Mouse (Mus musculus) monocyte, adult 5-6 weeks (primary cell): ENCODE results near the gene Ndufb2. TPM values are rescaled to one million over a fixed set of nuclear protein-coding genes. Genes with fewer than 3 reads are reported as not detected.

Experiments used
- ATAC-seq: fragments of 153-309, 156-312 bp; replicated peaks from 2 replicates; pipeline ENCODE4 v1.8.0; 2017; ENCODE audit warnings: mild to moderate bottlenecking; ENCODE audit not compliant: low TSS enrichment, insufficient number of reproducible peaks, severe bottlenecking, poor library complexity, low FRiP score
- total RNA-seq: library from RNA; stranded (forward); fragments of 200-1000, 200-491, 200-594 nt; gene quantifications from 3 replicates; pipeline ENCODE4 v1.2.3, GENCODE M21; 2017

The Ndufb2 gene
- 28.3 to 82.2 TPM (median 35.8 TPM) in 3 replicates for total RNA-seq

DNA sequence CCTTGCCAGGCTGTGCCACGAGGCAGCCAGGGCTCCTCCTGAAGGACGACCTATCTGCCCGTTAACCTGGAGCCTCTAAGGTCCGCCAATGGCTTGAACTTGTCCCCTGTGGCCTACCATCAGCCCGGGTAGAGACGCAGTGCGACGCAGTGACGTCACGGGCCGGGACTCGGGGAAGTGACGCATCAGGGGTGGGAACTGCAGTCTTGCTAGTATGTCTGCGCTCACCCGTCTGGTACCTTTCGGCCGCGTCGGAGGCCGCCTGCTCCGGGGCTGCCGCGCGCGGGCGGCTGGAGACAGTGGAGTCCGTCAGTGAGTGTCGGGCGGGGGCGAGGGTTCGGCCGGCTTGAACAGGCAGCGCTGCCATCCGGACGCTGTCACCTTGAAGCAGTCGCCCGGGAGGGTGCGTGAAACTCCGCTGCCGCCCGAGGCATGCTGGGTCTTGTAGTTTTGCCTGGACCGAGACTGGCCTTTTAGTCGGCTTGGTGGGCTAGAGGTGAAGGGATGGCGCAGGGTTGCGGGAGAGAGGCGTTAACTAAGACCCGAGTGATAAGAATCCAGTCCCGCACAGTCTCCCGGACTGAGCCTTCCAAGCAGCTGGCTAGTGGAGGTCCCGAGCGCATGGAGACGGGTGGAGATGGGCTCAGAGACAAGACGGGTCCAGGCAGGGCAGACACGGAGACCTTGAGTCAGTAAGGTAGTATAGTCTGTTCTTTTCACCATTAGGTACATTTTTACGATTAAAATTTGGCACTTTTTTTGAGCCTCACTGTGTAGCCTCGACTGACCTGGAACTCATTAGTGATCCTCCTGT is at the start of gene Ndufb2:
TSS of gene Ndufb2 (plus strand) at position 174 of the 814 bp plus-strand sequence.
- peak; percentile 99 for ATAC-seq

DNA sequence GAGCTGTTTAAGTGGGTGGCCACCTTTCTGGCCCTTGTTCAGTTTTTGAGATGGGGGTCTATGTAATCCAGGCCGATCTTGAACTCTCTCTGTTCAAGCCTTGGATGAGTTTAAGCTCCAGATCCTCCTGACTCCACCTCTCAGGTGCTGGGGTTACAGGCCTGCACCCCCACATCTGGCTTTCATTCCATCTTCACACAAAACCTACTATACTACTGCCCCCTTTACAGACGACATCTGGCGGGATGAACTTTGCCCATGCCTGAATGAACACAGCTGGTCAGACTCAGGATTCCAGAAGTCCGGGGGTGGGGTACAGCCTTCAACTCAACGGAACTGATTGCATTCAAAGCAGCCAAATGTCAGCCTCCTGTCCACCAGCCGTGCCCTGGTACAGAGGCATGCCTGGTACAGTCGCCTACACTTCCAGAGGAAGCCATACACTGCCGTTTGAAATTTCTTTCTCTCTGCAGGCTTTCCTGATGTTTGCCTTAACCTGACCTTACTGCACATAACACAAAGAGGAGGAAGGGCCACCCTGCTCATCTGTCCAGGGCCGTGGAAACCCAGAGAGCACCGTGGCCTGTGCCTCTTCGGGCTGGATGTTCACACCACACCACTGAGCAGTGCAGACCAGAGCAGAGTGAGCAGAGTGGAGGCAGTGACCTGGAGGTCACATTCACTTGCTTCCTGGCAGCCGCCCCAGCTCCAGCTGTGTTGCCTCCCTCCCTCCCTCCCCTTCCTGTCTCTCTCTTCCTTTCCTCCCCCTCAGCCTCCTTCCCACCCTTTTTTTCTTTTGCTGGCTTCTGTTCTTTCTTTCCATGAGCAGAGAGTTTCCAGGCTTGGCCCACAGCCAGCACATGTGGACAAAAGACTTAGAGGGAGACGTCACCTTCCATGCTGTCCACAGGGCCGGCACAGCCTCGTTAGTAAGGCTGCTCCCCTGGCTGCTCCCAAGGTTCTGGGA is 49.5 kb upstream of the Ndufb2 start:
- ATAC-seq = no peak

DNA sequence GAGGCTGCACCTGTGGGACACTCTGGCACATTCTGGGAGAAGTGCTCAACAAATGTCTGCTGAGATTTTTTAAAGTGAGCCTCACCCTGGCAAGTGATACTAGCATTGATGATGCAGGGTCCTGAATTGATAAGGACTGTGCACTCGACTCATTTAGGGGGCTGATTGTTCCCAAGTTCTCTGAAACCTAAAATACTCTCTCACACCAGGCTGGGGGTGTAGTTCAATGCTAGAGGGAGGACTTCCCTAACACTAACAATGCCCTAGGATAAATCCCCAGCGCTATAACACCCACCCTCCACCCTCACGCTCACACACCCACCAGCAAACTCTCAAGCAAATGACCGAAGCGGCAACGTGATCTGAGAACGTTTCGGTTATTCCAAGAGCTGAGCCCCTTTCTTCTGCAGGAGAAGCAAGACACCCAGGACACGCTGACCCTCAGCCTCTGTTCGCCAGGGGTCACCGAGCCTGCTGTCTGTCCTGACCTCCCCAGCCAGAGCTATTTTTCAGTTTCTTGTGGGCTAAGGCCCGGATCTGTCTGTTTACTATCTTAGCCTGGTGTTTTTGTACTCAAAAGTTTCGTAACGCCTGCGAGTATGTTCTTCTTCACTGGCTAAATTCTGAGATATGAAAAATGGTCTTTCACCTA is 48.5 kb upstream of the Ndufb2 start:
- ATAC-seq = no peak

DNA sequence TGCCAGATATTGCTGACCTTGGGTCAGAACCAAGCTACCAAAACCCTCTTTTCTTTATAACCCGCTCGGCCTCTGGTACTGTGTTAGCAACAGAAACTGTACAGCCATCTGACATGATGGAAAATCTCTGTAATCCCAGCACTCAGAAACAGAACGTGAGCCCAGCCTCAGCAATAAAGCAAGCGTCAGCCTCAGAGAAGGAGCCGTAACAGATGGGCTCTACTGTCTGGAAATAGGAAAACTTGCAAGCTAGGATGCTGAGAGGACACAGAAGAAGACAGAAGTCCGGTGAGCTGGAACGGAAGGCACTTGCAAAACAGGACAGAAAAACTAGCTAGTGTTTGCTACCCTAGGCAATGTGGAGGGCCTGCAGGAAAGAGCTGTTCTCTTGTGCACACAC is 46.9 kb upstream of the Ndufb2 start:
- ATAC-seq = no peak

DNA sequence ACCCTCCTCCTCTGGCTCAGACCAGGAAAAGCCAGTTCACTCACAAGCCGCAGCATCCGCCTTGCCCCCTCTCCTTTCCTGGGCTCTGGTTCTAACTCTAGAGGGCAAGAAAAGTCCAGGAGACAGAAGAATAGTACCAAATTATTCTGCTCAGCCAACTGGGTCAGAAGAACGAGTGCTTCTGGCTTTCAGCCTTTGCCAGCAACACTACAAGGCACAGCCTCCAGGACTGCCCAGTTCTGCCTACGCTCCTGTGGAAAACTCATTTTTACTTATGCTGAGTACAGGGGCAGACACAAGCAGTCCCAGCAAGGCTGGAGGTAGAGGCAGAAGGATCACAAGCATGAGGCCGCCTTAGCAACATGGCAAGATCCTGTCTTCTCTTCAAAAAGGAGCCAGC is 44.3 kb upstream of the Ndufb2 start:
- ATAC-seq = no peak

DNA sequence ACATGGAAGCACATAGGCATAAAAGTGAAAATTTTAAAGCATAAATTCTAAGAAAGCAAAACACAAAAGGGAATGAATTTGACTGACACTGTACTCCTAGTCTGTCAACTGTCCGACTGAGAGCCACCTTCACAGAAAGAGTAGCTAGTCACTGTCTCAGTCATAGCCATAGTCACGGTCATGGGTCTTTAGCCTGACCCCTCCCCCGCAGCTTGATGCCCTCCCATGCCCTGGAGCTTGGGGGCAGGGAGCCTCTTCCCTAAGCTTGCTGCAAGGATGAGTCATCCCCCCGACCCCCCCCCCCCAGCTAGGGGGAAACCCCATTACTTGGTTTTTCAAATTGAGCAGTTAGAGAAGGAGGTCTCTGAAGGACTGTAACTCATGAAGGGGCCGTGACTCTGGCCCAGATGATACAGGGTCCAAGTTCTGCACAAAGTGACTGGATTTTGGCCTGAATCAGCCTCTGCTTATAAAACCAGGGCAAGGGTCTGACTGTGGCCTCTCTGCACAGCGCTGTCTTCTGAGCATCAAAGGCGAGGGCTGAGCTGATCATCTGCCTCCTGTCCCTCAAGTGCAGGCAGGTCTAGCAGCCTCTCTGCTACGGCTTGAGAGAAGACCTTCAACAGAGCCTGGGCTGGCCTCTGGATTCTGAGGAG is 40.3 kb upstream of the Ndufb2 start:
- ATAC-seq = no peak

DNA sequence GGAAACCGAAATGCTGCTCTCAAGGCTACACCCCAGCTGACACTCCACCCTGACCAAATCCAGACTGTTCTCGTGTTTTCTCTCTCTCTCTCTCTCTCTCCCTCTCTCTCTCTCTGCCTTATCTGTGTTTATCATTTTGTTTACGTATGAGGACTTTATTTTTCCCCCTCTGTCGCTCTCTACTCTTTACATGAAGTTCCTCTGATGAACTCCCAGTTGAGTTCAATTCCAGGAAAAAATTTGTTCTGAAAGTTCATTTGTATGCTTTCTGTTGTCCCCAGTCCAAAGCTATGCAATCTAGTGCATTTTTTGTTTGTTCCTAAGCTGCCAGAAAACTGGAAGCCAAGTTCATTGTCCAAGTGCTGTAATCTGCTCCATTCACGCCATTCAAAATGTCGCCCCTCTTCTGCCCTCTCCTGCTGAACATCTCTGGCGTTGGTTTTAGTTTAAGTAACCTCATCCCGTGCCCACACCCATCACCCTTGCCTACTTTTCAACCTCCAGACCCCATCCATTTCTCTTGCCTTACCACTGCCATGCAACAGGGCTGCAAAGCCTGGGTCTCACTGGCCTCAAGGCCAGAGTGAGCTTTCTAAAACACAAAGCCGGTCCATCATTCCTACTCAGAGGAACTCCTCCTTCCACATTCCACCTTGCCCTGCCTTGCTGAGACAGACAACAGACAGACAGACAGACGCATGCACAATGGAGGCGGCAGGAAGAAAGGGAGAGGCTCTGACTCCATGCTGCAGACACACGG is 37.3 kb upstream of the Ndufb2 start:
- ATAC-seq = no peak

DNA sequence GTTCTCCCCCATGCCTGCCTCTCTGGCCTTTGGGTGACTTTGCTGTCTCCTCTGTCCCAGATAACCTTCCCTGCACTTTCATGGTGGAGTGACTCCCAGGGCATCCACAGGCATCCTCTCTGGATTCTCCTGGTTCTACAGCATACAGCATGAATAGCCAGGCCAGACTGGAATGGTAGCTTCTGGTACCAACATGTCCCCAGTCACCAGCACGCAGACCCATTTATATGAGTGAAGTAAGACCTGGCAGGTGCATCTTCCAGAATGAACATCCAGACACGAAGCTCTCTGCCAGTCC is 36.8 kb upstream of the Ndufb2 start:
- no peak for ATAC-seq

DNA sequence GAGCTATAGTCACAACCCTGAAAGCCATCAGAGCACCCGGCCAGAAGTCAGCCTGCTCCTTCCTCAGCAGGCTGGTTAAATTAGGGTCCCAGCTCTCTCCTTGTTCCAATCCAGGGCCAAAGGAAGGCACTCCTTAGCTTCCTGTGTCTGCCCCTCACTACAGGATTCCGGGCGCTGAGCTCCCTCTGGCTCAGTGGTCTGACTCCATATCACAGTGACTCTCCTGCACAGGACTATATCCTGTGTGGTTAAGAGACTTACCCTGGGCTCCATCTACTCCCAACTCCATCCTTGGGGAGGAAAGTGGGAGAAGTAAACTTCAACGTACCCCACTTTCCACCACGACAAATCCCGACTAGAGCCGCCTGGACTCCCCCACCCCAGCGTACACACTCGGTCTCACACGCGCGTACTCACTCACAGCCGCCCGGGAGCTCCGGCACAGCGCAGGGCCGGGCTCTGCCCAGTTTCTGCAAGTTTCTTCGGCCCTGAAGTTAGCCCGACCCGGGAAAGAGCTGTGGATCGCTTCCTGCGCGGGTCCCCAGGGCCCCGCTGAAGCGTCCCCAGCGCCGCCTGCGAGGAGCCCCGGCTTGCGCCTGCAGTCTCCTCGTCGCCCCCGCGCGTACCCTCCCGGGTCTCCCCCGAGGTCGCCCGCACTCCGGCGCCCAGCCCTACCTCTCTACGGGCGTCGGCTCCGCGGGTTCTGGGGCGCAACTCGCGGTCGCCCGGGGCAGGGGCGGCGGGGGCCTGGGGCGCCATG is 35.3 kb upstream of the Ndufb2 start:
- ATAC-seq = no peak

DNA sequence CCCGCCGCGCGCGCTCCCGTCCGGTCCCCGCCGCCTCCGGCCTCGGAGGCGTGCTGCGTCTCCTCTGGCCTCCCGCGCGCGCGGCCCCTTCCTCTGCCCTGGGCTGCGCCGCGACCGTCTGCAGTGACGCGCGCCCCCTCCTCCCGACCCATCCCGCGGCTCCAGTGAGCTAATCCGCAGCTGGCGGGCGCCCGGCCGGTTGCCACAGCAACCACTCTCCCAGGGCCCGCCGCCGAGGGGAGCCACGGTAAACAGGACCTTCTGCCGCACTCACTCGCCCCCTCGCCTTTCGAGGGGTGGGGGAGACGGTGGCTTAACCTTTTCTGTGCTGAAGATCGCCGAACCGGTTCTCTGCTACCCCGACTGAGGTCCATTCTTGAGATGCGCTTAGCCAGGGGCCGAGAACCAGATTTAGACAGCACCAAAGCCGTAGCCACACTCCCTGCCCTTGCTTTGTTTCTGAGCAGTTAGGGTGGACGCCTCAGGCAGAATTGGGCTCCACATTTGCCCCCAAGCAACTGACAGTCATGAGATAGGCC is 34.6 kb upstream of the Ndufb2 start, which contains the start of gene Dennd2a:
TSS of gene Dennd2a (minus strand) at position 145 of the 539 bp plus-strand sequence.
- no peak for ATAC-seq

DNA sequence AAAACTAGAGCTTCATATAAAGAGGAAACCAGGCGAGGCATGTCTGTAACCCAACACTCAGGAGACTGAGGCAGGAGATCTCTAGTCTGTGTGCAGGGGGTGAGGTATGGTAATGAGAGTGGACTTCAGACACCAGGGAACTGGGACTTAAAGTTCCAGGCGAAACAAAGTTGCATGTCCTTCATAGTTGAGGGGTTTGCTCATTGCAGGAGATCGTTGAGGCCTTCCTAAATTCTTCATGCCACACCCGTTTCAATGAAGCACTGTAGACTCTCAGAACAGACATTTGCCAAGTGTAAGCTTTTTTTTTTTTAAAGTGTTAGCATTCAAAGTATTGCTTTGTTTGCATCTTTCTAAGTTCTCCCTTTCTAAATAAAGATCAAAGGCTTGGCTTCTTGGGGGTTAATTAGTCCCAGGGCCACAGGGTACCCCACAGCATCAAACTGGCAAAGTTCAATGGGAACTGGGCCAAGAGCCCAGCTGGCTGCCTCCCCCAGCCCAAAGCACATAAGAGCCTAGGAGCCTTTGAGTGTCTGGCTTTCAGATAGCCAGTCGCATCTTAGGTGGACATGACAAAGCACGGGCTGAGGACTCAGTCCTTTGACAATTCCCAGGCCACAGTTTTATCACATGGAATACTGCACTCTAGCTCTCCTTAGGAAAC is 33.0 kb upstream of the Ndufb2 start:
- no peak for ATAC-seq

DNA sequence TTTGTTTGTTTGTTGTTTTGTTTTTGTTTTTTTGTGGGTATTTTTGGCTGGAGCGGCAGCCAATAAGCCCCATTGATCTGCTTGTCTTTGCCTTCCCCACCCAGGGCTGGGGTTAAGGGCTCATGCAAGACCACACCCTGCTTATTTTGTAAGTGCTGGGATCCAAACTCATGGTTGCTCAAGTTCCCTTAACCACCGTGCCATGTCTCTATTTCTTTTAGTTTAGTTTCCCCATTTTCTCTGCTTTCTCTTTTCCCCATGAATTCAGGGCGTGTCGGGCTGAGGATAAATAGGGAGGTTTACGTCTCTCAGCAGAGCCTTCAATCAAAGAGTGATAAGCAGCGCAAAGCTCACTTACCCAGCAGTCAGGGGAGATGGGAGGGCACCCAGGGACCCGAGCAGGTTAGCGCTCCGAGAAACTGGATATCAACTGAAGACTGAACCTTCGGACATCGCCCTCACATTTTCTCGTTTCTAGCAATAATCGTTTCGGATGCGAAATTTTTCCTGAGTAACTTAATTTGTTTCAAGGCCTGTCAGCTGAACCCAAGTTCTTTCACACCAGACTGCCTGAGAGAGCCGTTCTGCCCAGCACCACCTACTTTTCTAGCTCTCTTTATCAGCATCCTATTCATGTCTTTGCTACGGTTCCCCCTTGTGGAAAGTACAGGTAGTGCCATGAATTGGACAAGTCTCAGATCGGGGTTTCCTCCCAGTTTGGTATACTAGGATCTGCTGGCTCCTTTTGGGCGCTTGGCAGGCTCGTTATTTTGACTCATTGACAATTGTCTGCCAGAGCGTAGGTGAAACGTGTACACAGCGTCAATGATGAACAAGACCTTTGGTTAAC is 30.0 kb upstream of the Ndufb2 start:
- peak; percentile 85 for ATAC-seq

DNA sequence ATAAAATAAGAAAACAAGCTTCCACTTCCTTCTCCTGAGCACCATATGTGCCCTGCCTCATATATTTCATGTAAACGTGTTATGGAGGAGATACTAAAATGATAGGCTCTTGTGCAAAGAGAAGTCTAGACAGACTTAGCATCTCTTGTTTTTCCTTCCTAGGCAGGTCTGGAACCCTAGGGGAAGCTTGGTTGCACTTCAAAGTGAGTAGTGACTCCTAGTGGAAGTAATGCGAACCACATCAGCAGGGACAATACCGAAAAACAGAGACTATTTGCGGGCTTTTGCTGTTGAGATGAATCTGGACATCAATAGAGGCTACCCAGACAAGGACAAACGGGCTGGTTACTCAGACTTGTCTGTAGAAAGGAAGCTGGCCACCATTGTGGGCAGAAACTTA is 24.8 kb upstream of the Ndufb2 start:
- ATAC-seq = peak; percentile 52; the same call in 1 of the 2 replicates

DNA sequence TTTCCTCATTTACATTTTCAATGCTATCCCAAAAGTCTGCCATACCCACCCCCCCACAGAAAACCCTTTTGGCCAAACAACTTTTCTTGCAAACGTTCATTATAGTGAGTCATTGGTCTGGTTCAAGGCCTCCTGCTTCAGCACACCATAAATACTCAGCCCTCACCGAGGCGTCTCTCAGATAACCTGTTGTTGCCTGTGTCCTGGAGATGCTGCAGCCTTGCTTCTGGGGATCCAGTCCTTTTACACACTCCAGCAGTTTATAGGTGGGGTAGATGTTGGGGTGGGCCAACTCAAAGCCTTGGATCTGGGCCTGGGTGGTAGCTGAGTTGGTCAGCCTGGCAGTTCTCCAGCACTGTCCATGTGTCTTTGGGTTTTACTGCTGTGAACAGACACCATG is 21.9 kb upstream of the Ndufb2 start:
- ATAC-seq = no peak

DNA sequence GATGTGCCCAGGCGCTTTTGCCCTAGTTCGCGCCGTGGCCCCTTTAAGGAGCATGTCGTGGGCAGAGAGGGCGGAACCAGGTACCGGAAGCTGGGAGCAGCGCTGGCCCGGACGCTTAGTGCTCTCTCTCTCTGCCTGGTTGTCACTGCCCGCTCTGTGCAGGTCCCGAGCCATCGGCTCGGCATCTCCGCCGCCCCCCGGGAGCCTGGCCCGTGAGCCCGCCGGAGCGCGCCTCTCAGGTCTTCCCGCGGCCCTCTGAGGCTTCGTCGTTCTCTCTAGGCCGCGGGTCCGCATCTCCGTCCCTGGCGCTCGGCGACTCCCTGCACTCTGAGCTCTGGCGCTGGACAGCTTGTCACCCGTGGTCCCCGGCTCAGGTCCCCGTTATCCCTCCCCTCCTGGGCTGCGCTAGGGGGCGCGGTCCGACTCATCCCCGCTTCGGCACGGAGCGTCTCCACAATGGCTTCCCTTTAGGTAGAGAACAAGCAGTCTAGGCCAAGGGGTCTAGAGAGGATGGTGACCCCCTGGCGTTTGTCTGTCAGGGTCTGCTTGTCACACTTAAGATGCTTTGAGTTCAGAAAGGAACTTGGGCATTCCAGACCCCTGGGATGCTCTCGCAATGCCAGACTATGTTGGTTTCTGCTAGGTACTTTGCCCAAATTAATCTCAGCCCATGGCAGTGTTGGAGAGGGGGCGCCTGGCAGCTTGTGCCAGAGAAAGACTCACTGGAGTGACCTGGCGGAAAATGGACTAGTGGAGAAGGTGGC is 18.4 kb upstream of the Ndufb2 start, which contains the start of gene Adck2:
TSS of gene Adck2 (plus strand) at position 83 of the 764 bp plus-strand sequence.
- ATAC-seq = peak; percentile 90
